Mouse (Mus musculus): ENCODE results near the gene Gm28374. TPM values are rescaled to one million over a fixed set of nuclear protein-coding genes. Genes with fewer than 3 reads are reported as not detected.

Gene Gm28374
- polyA plus RNA-seq, 1 experiment from 2014 or later: 0.83 TPM

DNA sequence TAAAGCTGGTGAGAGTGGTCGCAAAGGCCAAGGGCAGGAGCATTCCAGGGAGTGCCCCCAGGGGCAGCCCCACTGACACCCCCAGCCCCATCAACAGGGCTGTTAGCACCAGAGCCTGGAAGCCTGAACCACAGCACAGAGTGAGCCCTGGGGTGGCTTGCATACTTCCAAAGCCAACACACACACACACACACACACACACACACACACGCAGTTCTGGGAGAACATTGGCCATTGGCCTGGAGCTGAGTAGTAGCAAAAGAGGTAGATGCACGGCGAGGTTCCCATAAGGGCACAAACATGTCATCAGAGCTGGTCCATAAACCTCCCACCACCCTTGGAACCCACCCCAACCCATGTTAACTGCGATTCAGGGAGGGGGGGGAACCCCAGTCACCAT is 15.5 kb downstream of the Gm28374 start:
- WGBS: 31% methylated on average over 5 of the region's 5 CpGs

DNA sequence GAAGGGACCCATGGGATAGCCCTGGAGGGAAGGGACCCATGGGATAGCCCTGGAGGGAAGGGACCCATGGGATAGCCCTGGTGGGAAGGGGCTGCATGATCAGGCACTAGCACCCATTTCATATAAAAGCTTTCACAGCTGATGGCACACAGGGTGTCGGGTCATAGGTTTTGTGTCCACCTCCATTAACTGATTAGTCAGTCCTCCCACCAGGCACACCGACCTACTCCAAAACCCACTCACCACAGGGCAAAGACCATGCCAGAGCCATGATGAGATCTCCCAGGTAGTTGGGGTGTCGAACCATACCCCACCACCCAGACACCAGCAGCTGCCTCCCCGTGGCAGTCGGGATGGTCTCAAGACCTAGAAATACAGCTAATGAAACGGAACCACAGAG is 19.0 kb downstream of the Gm28374 start:
- Histone ChIP-seq H3K9me3 (no peaks in the 10 kb centered on the region), H3K36me3 (peaks cover 18% of the 10 kb centered on the region), H3K4me2 (peak overlapping the region; percentile 93), H3K4me1 (peaks cover 46% of the 10 kb centered on the region), H3K9ac (peak overlapping the region; percentile 98; the same call in 1 of the 2 replicates), H3K4me3 (no peak overlapping the region), H3K27me3 (replicated peaks) (no peaks in the 10 kb centered on the region), H3K27ac (replicated peaks) (no peak overlapping the region)
- 86% methylated on average over 6 of the region's 6 CpGs for WGBS
- ATAC-seq (ENCODE audit: extremely low read depth, insufficient number of reproducible peaks, low FRiP score, low TSS enrichment): no peak

More for the DNA sequence above, 15.5 kb downstream of the Gm28374 start:
- Histone ChIP-seq H3K9ac (peak overlapping the region; percentile 79), H3K27me3 (replicated peaks) (no peaks in the 10 kb centered on the region), H3K27ac (replicated peaks) (peak overlapping the region; percentile 74; the same call in 1 of the 2 replicates), H3K36me3 (peaks cover 33% of the 10 kb centered on the region), H3K4me2 (peak overlapping the region; percentile 99), H3K4me1 (peaks cover 36% of the 10 kb centered on the region), H3K4me3 (peak overlapping the region; percentile 58), H3K9me3 (no peaks in the 10 kb centered on the region)
- no peak for ATAC-seq (ENCODE audit: extremely low read depth, insufficient number of reproducible peaks, low FRiP score, low TSS enrichment)

DNA sequence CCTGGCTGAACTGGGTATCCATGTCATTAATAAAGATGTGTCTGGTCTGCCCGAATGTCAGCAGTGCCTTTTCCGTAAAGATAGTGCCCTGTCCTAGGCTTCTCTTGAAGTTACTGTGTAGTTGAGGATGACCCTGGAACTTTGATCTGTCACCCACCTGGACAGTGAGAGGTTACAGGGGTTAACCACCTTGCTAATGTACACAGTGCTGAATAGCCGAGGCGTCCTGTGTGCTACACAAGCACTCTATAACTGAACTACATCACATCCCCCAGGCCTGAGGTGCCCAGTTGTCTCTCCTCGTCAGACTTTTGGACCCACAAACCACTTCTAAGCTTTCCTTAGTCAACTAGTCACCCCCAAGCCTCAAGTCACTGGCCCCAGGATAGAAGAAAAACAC is 19.6 kb downstream of the Gm28374 start:
- 69% methylated on average over 5 of the region's 5 CpGs for WGBS
- H3K9ac ChIP-seq: peak overlapping the region; percentile 98

DNA sequence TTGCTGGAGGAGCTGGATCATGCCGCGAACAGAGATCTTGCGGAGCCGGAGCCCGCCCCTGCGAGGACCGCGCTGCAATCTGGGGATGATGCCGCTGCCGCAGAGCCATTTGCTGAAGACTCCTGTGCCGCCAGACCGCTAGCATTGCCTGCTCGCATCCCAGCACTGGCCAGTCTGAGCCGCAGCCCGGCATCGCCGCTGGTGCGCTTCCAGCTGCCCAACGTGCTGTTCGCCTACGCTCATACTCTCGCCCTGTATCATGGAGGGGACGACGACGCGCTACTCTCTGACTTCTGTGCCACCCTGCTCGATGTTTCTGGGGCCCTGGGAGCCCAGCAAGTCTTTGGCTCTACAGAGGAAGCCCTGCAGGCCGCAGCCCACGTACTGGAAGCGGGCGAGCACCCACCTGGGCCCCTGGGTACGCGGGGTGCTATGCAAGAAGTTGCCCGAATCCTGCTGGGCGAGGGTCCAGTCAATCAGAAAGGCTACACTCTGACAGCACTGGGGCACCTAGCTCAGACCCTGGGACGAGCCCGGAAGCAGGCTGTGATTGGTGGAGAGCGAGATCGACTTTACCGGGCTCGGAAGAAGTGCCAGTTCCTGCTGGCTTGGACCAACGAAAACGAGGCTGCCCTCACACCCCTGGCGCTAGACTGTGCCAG is 20.3 kb downstream of the Gm28374 start:
- no peak for ATAC-seq (ENCODE audit: extremely low read depth, insufficient number of reproducible peaks, low FRiP score, low TSS enrichment)
- no peaks in the 10 kb centered on the region for H3K9me3 ChIP-seq
- H3K27ac ChIP-seq (replicated peaks): peak overlapping the region; percentile 95
- WGBS: 1% methylated on average over 44 of the region's 44 CpGs
- no peaks in the 10 kb centered on the region for H3K27me3 ChIP-seq (replicated peaks)
- peak overlapping the region; percentile 91 for H3K4me3 ChIP-seq
- H3K9ac ChIP-seq: peak overlapping the region; percentile 98
- H3K36me3 ChIP-seq: peaks cover 18% of the 10 kb centered on the region
- peak overlapping the region; percentile 93 for H3K4me2 ChIP-seq
- H3K4me1 ChIP-seq: peaks cover 38% of the 10 kb centered on the region

More for the DNA sequence above, 19.6 kb downstream of the Gm28374 start:
- no peaks in the 10 kb centered on the region for H3K27me3 ChIP-seq (replicated peaks)
- H3K4me1 ChIP-seq: peaks cover 39% of the 10 kb centered on the region
- H3K9me3 ChIP-seq: no peaks in the 10 kb centered on the region
- peaks cover 18% of the 10 kb centered on the region for H3K36me3 ChIP-seq
- H3K4me3 ChIP-seq: peak overlapping the region; percentile 91
- H3K4me2 ChIP-seq: peak overlapping the region; percentile 93
- H3K27ac ChIP-seq (replicated peaks): peak overlapping the region; percentile 95; the same call in 1 of the 2 replicates
- ATAC-seq (ENCODE audit: extremely low read depth, insufficient number of reproducible peaks, low FRiP score, low TSS enrichment): no peak

DNA sequence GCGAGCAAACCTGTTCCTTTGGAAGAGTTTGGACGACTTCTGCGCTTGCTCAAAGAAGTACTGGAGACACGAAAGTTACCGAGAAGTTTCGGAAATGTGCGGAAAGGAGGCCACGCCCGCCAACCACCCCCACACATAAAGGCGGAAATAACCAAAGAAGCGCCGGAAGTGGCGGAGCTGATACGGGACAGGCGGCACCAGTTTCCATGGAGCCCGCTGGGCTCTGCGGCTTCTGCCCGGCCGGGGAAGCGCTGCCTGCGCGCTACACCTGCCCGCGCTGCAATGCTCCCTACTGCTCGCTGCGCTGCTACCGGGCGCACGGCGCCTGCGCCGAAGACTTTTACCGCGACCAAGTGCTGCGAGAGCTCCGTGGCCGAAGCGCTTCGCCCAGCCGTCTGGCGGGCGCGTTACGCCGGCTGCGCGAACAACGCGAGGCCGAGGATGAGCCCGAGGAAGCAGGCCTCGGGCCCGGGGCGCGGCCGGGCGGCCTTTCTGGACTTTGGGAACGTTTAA is 21.0 kb downstream of the Gm28374 start, which contains the start of gene Znhit2:
Znhit2 (plus strand) TSS at position 172 of the 513 bp plus-strand sequence.
- Histone ChIP-seq H3K36me3 (peaks cover 18% of the 10 kb centered on the region), H3K9ac (peak within 1 kb of the TSS; percentile 98), H3K4me1 (peaks cover 38% of the 10 kb centered on the region), H3K4me2 (peak within 1 kb of the TSS; percentile 93), H3K27me3 (replicated peaks) (no peaks in the 10 kb centered on the region), H3K27ac (replicated peaks) (peak within 1 kb of the TSS; percentile 95), H3K9me3 (no peaks in the 10 kb centered on the region), H3K4me3 (peak within 1 kb of the TSS; percentile 91)
- peak; percentile 54; the same call in 1 of the 2 replicates for ATAC-seq (ENCODE audit: extremely low read depth, insufficient number of reproducible peaks, low FRiP score, low TSS enrichment)
- under 1% methylated on average over 58 of the region's 58 CpGs for WGBS

DNA sequence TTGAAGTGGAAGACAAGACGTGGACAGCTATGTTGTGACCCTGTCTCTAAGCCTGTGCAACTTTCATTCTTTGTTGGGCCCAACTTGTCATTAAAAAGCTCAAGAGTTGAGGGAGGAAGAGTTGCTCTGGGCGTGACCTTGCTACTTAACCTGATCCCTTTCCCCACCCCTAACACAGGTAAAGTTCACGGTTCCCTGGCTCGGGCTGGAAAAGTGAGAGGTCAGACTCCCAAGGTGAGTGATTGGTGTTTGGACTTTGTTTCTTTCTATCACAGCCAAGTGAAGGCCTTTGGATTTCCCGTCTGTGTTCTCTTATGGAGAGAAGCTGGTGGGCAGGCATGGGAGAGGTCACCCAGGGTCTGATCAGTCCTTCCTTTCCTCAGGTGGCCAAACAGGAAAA is 23.1 kb downstream of the Gm28374 start:
- Histone ChIP-seq H3K4me1 (peaks cover 45% of the 10 kb centered on the region), H3K36me3 (peaks cover 37% of the 10 kb centered on the region), H3K27me3 (replicated peaks) (no peaks in the 10 kb centered on the region), H3K9me3 (no peaks in the 10 kb centered on the region), H3K9ac (peak overlapping the region; percentile 96), H3K4me3 (peak overlapping the region; percentile 69), H3K27ac (replicated peaks) (0 out of 2 replicates have a peak overlapping the region, but pooled peaks have one; percentile 75), H3K4me2 (peak overlapping the region; percentile 80)
- no peak for ATAC-seq (ENCODE audit: extremely low read depth, insufficient number of reproducible peaks, low FRiP score, low TSS enrichment)
- 74% methylated on average over 5 of the region's 5 CpGs for WGBS

DNA sequence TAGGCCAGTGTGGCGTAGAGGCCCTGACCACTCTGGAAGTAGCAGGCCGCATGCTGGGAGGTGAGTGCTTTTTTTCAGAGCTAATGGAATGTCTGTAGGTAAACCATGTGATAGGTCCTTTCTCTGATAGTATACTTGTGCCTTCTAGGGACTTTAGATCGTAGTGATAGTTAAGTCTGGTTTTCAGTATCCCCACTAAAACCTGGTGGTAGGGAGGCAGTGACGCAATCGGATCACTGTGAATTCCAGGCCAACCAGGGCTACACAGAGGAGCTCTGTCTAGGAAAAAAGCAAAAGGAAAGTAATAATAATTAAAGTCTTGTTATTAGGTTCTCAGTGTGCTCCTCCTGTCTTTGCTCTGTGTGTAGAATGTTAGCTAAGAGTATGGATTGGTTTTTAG is 23.5 kb downstream of the Gm28374 start:
- WGBS: 28% methylated on average over 5 of the region's 5 CpGs
- H3K9me3 ChIP-seq: no peaks in the 10 kb centered on the region
- ATAC-seq (ENCODE audit: extremely low read depth, insufficient number of reproducible peaks, low FRiP score, low TSS enrichment): no peak

DNA sequence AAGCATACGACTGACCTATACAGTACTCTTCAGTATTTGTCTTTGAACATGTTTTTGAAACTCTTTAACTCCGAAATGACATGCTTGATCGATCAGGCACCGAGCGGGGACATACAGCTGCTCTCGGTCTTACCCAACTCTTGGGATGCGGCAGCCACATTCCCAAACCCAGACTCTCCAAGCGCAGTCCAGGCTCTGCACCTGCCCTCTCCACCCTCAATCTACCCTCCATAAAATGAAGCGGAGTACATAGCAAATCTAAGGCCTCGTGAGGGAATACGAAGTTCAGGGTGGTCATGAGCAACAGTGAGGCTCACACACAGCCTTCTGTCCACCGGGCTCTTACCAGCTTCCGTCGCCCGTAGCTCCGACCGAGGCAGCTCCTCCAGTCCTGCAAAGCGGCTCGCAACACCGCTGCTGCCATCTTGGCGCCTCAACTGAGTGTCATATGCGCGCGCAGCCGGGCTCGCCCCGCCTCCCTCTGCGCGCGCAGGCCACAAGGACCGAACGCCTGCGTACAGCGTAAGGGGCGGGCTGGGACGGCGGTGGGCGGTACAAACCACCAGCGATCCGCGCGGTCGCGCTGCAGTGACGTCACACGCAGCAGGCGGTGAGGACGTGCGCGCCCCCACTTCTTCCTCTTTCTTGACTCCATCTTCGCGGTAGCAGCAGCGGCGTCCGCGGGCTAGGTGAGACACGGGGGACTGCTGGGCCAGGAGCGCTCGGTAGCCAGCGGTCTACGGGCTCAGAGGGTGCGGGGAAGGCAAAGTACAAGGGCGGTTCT is 24.6 kb downstream of the Gm28374 start, which contains the start of the genes Mrpl49 and Fau:
Mrpl49 (minus strand) TSS at position 473 of the 784 bp plus-strand sequence.
Fau (plus strand) TSS at position 532 of the 784 bp plus-strand sequence.
- Histone ChIP-seq H3K4me3 (peak within 1 kb of the TSS; percentile 69), H3K4me1 (peaks cover 40% of the 10 kb centered on the region), H3K9ac (peak within 1 kb of the TSS; percentile 96), H3K9me3 (no peaks in the 10 kb centered on the region), H3K27ac (replicated peaks) (peak within 1 kb of the TSS; percentile 75), H3K4me2 (peak within 1 kb of the TSS; percentile 87), H3K36me3 (peaks cover 52% of the 10 kb centered on the region), H3K27me3 (replicated peaks) (no peaks in the 10 kb centered on the region)
- peak; percentile 91 for ATAC-seq (ENCODE audit: extremely low read depth, insufficient number of reproducible peaks, low FRiP score, low TSS enrichment)
- WGBS: under 1% methylated on average over 55 of the region's 63 CpGs

More for the DNA sequence above, 23.5 kb downstream of the Gm28374 start:
- H3K9ac ChIP-seq: peak overlapping the region; percentile 96
- H3K4me2 ChIP-seq: peak overlapping the region; percentile 80
- H3K27me3 ChIP-seq (replicated peaks): no peaks in the 10 kb centered on the region
- H3K36me3 ChIP-seq: peaks cover 42% of the 10 kb centered on the region
- peak overlapping the region; percentile 69 for H3K4me3 ChIP-seq
- H3K4me1 ChIP-seq: peaks cover 45% of the 10 kb centered on the region
- peak overlapping the region; percentile 75 for H3K27ac ChIP-seq (replicated peaks)

DNA sequence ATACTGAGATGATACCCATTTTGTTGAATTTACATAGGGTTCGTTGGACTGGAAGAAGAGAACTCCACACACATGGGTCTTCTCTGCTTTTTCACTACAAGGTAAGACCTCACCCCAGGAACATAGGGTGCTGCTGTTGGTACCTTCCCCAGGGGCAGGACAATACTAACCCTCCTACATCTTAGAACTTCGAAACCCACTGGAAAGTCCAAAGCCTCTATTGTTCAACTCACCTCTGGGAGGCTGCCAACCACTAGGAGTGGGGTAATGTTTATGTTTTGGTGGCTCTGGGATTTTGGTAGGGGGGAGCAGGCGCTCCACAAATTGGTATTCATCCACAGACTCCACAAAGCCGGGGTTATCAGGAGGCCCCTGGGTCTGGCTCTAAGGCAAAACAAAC is 25.4 kb downstream of the Gm28374 start:
- no peak for ATAC-seq (ENCODE audit: extremely low read depth, insufficient number of reproducible peaks, low FRiP score, low TSS enrichment)
- H3K9ac ChIP-seq: peak overlapping the region; percentile 95
- peak overlapping the region; percentile 87 for H3K4me2 ChIP-seq
- H3K36me3 ChIP-seq: peaks cover 60% of the 10 kb centered on the region
- WGBS: 59% methylated on average over 4 of the region's 4 CpGs
- no peaks in the 10 kb centered on the region for H3K9me3 ChIP-seq
- no peaks in the 10 kb centered on the region for H3K27me3 ChIP-seq (replicated peaks)
- H3K27ac ChIP-seq (replicated peaks): no peak overlapping the region
- H3K4me3 ChIP-seq: peak overlapping the region; percentile 69
- H3K4me1 ChIP-seq: peaks cover 35% of the 10 kb centered on the region

DNA sequence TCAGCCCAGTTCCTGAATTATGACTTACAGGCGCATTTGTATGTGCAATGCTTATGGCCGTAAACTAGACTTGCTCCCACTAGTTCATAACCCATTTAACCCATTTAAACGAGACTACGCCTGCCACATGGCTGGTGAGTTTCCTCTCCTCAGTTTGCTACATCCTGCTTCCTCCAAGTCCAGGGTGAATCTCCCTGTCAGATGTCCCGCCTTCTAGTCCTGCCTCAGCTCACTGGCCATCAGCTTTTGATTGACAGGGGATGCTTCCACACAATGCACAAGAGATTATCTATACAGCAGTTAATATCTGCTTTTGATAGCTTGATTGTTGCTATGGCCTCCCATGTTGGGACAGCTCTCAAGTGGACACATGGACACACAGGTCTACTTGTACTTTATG is 27.8 kb downstream of the Gm28374 start:
- Histone ChIP-seq H3K36me3 (peaks cover 74% of the 10 kb centered on the region), H3K27ac (replicated peaks) (no peak overlapping the region), H3K4me2 (no peak overlapping the region), H3K9ac (no peak overlapping the region; the same call in 1 of the 2 replicates), H3K27me3 (replicated peaks) (no peaks in the 10 kb centered on the region), H3K4me3 (no peak overlapping the region), H3K9me3 (no peaks in the 10 kb centered on the region), H3K4me1 (peaks cover 30% of the 10 kb centered on the region)
- WGBS: 85% methylated on average over 5 of the region's 5 CpGs
- no peak for ATAC-seq (ENCODE audit: extremely low read depth, insufficient number of reproducible peaks, low FRiP score, low TSS enrichment)

DNA sequence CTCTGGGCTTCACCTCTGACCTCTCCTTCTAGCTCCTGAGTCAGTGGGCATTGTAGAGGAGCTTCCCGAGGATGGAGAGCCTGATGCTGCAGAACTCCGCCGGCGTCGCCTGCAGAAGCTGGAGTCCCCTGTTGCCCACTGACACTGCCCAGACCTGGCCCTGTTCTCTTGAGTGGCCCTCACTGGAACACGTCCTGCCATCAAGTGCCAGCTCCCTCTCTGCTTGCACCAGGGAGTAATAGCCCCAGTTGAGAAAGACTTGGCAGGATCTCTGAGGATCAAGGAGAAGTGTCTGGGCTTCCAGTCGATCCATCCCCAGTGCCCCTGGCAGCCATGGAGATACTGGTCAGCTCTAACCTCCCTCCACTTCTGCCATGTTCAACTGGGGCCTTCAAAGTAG is 29.5 kb downstream of the Gm28374 start:
- H3K27me3 ChIP-seq (replicated peaks): no peaks in the 10 kb centered on the region
- 71% methylated on average over 7 of the region's 7 CpGs for WGBS
- H3K36me3 ChIP-seq: peaks cover 78% of the 10 kb centered on the region
- H3K4me2 ChIP-seq: no peak overlapping the region
- no peak overlapping the region for H3K9ac ChIP-seq
- peaks cover 35% of the 10 kb centered on the region for H3K4me1 ChIP-seq
- ATAC-seq (ENCODE audit: extremely low read depth, insufficient number of reproducible peaks, low FRiP score, low TSS enrichment): no peak
- no peak overlapping the region for H3K4me3 ChIP-seq
- no peak overlapping the region for H3K27ac ChIP-seq (replicated peaks)
- H3K9me3 ChIP-seq: no peaks in the 10 kb centered on the region

Data from heart, embryonic 13.5 days (tissue).